Mouse (Mus musculus) embryonic facial prominence, embryonic 14.5 days (tissue): Measurements from ENCODE around the gene Dnase1l1. TPM values are rescaled to one million over a fixed set of nuclear protein-coding genes. Genes with fewer than 3 reads are reported as not detected.

Experiments used
- ATAC-seq: fragments of 200-750 bp; cut with Nextera tagmentation; 2 replicates; pipeline ENCODE4 v1.8.0; 2017; ENCODE audit warnings: low read depth, moderate number of reproducible peaks, moderate TSS enrichment
- DNase-seq: peaks from one replicate; pipeline ENCODE4 v3.0.0-alpha.2; 2015; ENCODE audit warnings: low spot score
- H3K27ac ChIP-seq: fragments of 300-500 bp; sonication (generic); replicated peaks from 2 replicates; pipeline ENCODE4 v1.5.1; 2014; ENCODE audit warnings: low read depth, mild to moderate bottlenecking, low read length, moderate library complexity
- H3K27me3 ChIP-seq: fragments of 300-500 bp; sonication (generic); replicated peaks from 2 replicates; pipeline ENCODE4 v1.6.1; 2014; ENCODE audit warnings: low read length; ENCODE audit not compliant: control insufficient read depth, insufficient read depth
- H3K36me3 ChIP-seq: fragments of 300-500 bp; sonication (generic); 2 replicates; pipeline ENCODE4 v1.6.1; 2014; ENCODE audit warnings: low read length, mixed read lengths; ENCODE audit not compliant: control insufficient read depth, insufficient read depth
- H3K4me1 ChIP-seq: fragments of 300-500 bp; sonication (generic); 2 replicates; pipeline ENCODE4 v1.6.1; 2014; ENCODE audit warnings: antibody characterized with exemption, low read length; ENCODE audit not compliant: control insufficient read depth, insufficient read depth
- H3K4me2 ChIP-seq: fragments of 300-500 bp; sonication (generic); 2 replicates; pipeline ENCODE4 v1.6.1; 2014; ENCODE audit warnings: low read depth, mild to moderate bottlenecking, low read length, moderate library complexity, mixed read lengths
- H3K4me3 ChIP-seq: fragments of 300-500 bp; sonication (generic); 2 replicates; pipeline ENCODE4 v1.5.1; 2014; ENCODE audit warnings: low read depth, mild to moderate bottlenecking, low read length
- H3K9ac ChIP-seq: fragments of 300-500 bp; sonication (generic); 2 replicates; pipeline ENCODE4 v1.6.1; 2014; ENCODE audit warnings: low read depth, mild to moderate bottlenecking, low read length, moderate library complexity, mixed read lengths
- H3K9me3 ChIP-seq: fragments of 300-500 bp; sonication (generic); 2 replicates; pipeline ENCODE4 v1.6.1; 2016; ENCODE audit warnings: low read length; ENCODE audit not compliant: control insufficient read depth
- WGBS: fragments of 180-500 bp; shearing (Covaris S2); extraction: QIAGEN DNeasy Blood & Tissue Kit; methylation state at CpG from one replicate; pipeline ENCODE4 v1.1.7; 2014; 5-methylcytosine and 5-hydroxymethylcytosine counted together
- polyA plus RNA-seq: library from polyadenylated mRNA; unstranded; fragments of >200 nt; fragmentation: Nextera tagmentation; extraction: Ambion mirVana; gene quantifications from 2 replicates; pipeline ENCODE4 v1.2.1, GENCODE M21; 2014

The Dnase1l1 gene
- polyA plus RNA-seq, 1 experiment from 2014 or later, result 16.5 TPM

- H3K36me3 ChIP-seq, result peaks cover 13% of the 10 kb centered on the region; the same call in 1 of the 2 replicates
- H3K9me3 ChIP-seq, result no peaks in the 10 kb centered on the region
- DNase-seq (peak; percentile 5), ATAC-seq (no peak)
- 34% methylated on average over 10 of the region's 10 CpGs for WGBS
- no peak overlapping the region for H3K27ac ChIP-seq
- no peak overlapping the region for H3K4me3 ChIP-seq
- no peaks in the 10 kb centered on the region for H3K27me3 ChIP-seq
- H3K4me1 ChIP-seq, result no peaks in the 10 kb centered on the region
- no peak overlapping the region for H3K4me2 ChIP-seq
- H3K9ac ChIP-seq, result no peak overlapping the region
Measured at GRCm38 (mm10) chrX:74273422-74274322, 8.5 kb downstream of the Dnase1l1 start.

GRCm38 (mm10) chrX:74270902-74271551, 11.1 kb downstream of the Dnase1l1 start:
- H3K4me3 ChIP-seq, result peak overlapping the region; percentile 60
- ATAC-seq (no peak), DNase-seq (peak; percentile 21)
- H3K4me2 ChIP-seq, result peak overlapping the region; percentile 60
- H3K27ac ChIP-seq, result peak overlapping the region; percentile 83
- no peaks in the 10 kb centered on the region for H3K9me3 ChIP-seq
- H3K9ac ChIP-seq, result peak overlapping the region; percentile 87
- H3K4me1 ChIP-seq, result no peaks in the 10 kb centered on the region
- H3K36me3 ChIP-seq, result peaks cover 13% of the 10 kb centered on the region; the same call in 1 of the 2 replicates
- 18% methylated on average over 27 of the region's 27 CpGs for WGBS
- no peaks in the 10 kb centered on the region for H3K27me3 ChIP-seq

GRCm38 (mm10) chrX:74270062-74270901, 11.9 kb downstream of the Dnase1l1 start, which contains the start of gene Rpl10:
Gene Rpl10 (plus strand): TSS chrX:74270812.
- peak within 1 kb of the TSS; percentile 60 for H3K4me2 ChIP-seq
- peak within 1 kb of the TSS; percentile 96 for H3K27ac ChIP-seq
- 21% methylated on average over 42 of the region's 42 CpGs for WGBS
- peak within 1 kb of the TSS; percentile 87 for H3K9ac ChIP-seq
- no peaks in the 10 kb centered on the region for H3K4me1 ChIP-seq
- DNase-seq (peak; percentile 98), ATAC-seq (peak; percentile 96)
- no peaks in the 10 kb centered on the region for H3K27me3 ChIP-seq
- H3K9me3 ChIP-seq, result no peaks in the 10 kb centered on the region
- peaks cover 13% of the 10 kb centered on the region; the same call in 1 of the 2 replicates for H3K36me3 ChIP-seq
- H3K4me3 ChIP-seq, result peak within 1 kb of the TSS; percentile 60

- no peaks in the 10 kb centered on the region for H3K4me1 ChIP-seq
- WGBS, result 33% methylated on average over 3 of the region's 3 CpGs
- peaks cover 13% of the 10 kb centered on the region; the same call in 1 of the 2 replicates for H3K36me3 ChIP-seq
- H3K9ac ChIP-seq, result peak overlapping the region; percentile 65
- DNase-seq (no peak), ATAC-seq (peak; percentile 47)
- peak overlapping the region; percentile 96 for H3K27ac ChIP-seq
- no peaks in the 10 kb centered on the region for H3K9me3 ChIP-seq
- H3K27me3 ChIP-seq, result no peaks in the 10 kb centered on the region
- H3K4me3 ChIP-seq, result peak overlapping the region; percentile 60
- peak overlapping the region; percentile 57 for H3K4me2 ChIP-seq
Measured at GRCm38 (mm10) chrX:74269736-74270061, 12.4 kb downstream of the Dnase1l1 start.

GRCm38 (mm10) chrX:74257746-74258145, 24.4 kb downstream of the Dnase1l1 start:
- Histone ChIP-seq H3K9ac (no peak overlapping the region), H3K4me2 (no peak overlapping the region), H3K4me3 (no peak overlapping the region), H3K9me3 (no peaks in the 10 kb centered on the region), H3K27me3 (no peaks in the 10 kb centered on the region), H3K36me3 (0 out of 2 replicates have a peak, but pooled peaks cover 22% of the 10 kb centered on the region), H3K4me1 (no peaks in the 10 kb centered on the region), H3K27ac (no peak overlapping the region)
- ATAC-seq (no peak), DNase-seq (no peak)
- WGBS, result 87% methylated on average over 3 of the region's 3 CpGs

- WGBS, result 37% methylated on average over 18 of the region's 31 CpGs
- ATAC-seq, result peak; percentile 53
Measured at GRCm38 (mm10) chrX:74254888-74255565, 27.1 kb downstream of the Dnase1l1 start.

GRCm38 (mm10) chrX:74254153-74254887, 27.8 kb downstream of the Dnase1l1 start, which contains the start of gene Emd:
Gene Emd (plus strand): TSS chrX:74254687.
- DNase-seq (peak; percentile 97), ATAC-seq (peak; percentile 98)
- Histone ChIP-seq H3K27me3 (no peaks in the 10 kb centered on the region), H3K9me3 (no peaks in the 10 kb centered on the region), H3K4me2 (peak within 1 kb of the TSS; percentile 64), H3K27ac (peak within 1 kb of the TSS; percentile 93), H3K36me3 (0 out of 2 replicates have a peak, but pooled peaks cover 22% of the 10 kb centered on the region), H3K4me1 (no peaks in the 10 kb centered on the region), H3K9ac (peak within 1 kb of the TSS; percentile 84), H3K4me3 (peak within 1 kb of the TSS; percentile 58)
- 31% methylated on average over 25 of the region's 39 CpGs for WGBS

More at GRCm38 (mm10) chrX:74254888-74255565, 27.1 kb downstream of the Dnase1l1 start:
- Histone ChIP-seq H3K9ac (peak overlapping the region; percentile 84), H3K4me1 (no peaks in the 10 kb centered on the region), H3K4me3 (peak overlapping the region; percentile 58), H3K27me3 (no peaks in the 10 kb centered on the region), H3K27ac (peak overlapping the region; percentile 93), H3K9me3 (no peaks in the 10 kb centered on the region), H3K4me2 (peak overlapping the region; percentile 64), H3K36me3 (0 out of 2 replicates have a peak, but pooled peaks cover 22% of the 10 kb centered on the region)
- peak; percentile 7 for DNase-seq
